Mouse (Mus musculus) thymus, adult 2 months (tissue): ENCODE measurements around the gene Zc3h7b.

Experiments
- CTCF ChIP-seq: fragments of 200-500 bp; IDR thresholded peaks from 2 replicates; pipeline ENCODE4 v1.5.1; 2012; ENCODE audit warnings: mild to moderate bottlenecking, control low read depth, low read length, moderate library complexity, borderline replicate concordance; ENCODE audit not compliant: control insufficient read depth, poor library complexity, insufficient read depth; ENCODE audit errors: extremely low read depth
- POLR2A ChIP-seq: fragments of 200-500 bp; IDR thresholded peaks from 2 replicates; pipeline ENCODE4 v1.6.1; 2012; ENCODE audit warnings: mild to moderate bottlenecking, low read length, control low read depth, moderate library complexity; ENCODE audit not compliant: control insufficient read depth, poor library complexity, insufficient read depth; ENCODE audit errors: extremely low read depth

- TF ChIP-seq CTCF = no peak
- TF ChIP-seq POLR2A = no peak
These were observed 80.0 kb downstream of the Zc3h7b start for GRCm38 (mm10) chr15:81824832-81825231.
